Mouse (Mus musculus) 3T3-L1 (cell line): ENCODE results near the gene Secisbp2l.

Source experiments
- DNase-seq: peaks from one replicate; pipeline ENCODE4 v3.0.0-alpha.2; 2015; ENCODE audit warnings: low read depth, low spot score

Gene Secisbp2l

DNA sequence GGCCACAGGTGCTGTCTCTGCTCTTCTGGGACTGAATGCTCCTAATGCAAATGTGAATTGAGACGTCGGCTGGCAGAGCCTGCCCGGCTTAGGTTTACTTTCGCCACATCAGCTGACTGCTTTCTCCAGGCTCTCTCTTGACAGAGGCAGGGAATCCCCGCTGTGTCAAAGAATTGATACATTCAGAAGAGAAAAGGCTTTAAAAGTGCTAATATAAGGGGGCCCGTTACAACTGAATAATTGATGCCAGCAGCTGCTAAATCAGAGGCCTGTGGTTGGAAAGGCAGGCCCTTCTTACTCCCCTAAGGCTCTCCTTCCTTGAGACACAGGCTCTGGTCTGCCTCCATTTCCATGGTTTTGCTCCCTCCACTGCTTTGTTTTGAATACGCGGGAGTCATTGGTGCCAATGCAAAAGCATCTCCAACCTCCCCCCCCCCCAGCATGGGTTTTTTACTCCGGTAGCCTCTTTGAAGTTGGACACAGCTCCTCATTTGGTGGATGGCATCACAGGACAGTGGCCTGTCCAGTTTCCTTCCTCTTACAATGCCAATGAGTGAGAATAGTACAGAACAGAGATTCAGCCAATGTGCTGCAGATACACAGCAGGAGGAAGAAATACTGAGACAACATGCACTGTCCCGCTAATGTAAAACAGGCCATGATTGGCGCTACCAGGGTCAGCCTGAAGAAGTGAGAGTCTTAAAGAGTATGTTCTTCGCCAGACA is 77.6 kb downstream of the Secisbp2l start:
- DNase-seq, result no peak

DNA sequence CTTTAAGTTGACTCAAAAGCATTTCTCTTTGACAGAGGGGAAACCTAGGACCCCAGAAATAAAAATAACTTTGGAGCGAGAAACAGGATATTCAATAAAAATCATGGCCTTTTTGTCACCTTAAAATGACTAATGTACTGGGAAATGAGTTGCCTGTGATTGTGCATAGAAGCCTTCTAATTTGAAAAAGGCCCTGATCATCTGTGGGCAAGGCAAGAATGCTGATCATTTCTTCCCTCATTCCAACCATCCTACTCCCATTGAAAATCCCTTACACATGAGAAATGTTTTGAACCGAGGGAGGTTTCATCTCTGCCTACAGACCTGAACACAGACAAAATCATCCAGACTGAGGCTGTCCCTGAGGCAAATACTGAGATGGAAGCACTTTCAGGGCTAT is 79.8 kb downstream of the Secisbp2l start:
- DNase-seq, result no peak

DNA sequence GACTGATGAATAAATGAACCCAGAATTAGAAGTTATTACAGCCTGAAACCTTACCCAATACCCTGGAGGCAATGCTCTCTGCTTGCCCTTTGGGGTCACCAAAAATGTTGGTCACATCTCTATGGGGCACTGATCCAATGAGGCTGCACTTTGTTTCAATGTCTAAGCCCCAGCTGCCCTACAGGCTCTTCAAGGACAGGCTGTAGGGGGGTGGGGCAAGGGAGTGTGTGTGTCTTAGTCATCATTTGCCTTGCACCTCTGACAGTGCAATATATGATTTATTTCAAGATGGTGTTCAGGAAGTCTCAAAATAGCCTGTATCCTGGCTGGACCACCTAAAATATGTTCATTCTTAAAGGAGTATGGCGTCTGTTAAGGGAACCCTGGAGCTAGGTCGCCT is 81.1 kb downstream of the Secisbp2l start:
- peak; percentile 78 for DNase-seq

DNA sequence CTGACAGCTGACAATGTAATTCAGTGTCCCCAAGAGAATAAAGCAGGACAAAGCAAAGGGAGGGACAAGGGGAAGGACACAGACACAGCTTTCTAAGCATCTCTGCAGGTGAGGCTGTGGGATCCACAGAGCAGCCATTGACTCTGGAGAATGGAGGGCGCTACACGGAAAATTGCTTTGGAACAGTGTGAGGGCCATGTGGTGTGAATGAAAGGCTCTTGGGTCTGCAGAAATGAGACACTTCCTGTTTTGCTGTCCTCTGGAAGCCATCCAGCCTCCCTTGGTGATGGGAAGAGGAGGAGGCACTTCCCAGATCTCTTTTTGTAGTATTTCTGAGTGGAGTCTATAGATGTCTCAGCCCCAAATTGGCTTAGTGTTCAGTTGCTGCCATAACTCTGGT is 86.5 kb downstream of the Secisbp2l start:
- DNase-seq, result peak; percentile 52

DNA sequence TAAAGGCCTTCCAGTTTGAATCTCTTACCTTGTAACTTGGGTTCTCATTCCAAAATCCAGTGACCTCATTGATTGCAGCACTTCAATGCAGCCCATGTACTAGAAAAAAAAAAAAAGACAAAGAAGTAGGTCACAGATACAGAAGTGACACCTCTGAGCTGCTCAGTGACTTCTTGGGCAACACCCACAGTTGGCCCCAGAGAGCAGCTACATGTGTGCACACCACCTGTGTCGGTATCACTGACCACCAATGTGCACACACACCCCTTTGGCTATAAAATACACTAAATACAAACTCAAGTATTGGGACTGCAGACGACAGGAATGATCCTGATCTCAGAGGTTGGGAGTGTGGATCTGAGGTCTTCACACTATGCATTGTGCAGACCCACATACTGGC is 87.9 kb downstream of the Secisbp2l start:
- DNase-seq, result no peak

DNA sequence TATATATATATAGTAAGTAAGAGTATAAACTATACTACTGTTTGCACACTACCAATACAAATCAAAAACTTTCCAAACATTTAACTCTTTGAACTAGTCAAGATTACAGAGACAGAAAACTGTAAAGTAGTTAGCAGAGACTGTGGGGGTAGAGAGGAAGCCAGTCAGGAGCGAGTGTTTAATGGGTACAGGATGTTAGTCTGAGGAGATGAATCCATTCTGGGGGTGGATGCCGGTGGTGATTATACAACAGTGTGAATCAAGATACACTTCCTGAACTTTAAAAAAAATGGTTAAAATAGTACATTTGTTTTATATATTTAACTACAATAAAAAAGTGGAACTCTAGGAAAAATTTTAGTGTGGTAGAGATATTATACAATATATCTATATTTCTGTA is 90.7 kb downstream of the Secisbp2l start:
- DNase-seq, result no peak
